In the genomic region with DNA sequence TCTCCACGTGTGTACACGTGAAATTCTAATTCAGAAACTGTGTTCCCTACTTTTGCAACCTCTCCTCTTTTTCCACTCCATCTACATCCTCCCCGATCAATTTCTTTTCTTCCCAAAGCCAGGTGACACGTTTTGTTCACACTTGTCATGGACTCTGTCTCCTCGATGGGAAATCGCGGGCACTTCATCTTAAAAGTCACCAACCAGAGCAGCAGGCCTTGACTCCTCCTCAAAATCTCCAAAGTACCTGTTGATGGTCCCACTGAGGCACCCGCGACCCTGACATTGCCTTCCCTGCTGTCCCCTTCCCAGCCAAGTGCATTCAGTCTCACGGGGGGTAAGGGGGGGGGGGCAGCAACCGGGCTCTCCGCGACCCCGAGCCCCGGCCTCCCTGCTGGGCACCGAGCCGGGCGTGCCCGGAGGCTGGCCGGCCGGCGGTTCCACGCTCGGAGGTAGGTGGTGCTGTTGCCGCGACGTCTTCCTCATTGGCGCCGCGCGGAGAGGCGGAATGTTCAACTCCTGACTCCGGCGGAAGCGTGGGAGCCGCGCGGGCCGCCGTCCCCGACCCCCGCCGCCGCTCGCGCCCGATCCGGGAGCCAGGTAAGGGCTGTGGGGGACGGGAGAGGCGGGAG, we compare ENCODE assay signal across 8 mouse cellular contexts. TPM values are rescaled to one million over a fixed set of nuclear protein-coding genes. Genes with fewer than 3 reads are reported as not detected.
DNase-seq lines count a peak whose midpoint lies in the region; ATAC-seq and TF ChIP-seq lines count a peak whose summit lies in the region.

A gene (plus strand): TSS at position 382 of the 632 bp plus-strand sequence.

- peak; percentile 27; the same call in 1 of the 2 replicates for TF ChIP-seq CTCF in olfactory bulb, adult 2 months (IDR thresholded peaks at IDR 0.05; ENCODE audit: insufficient read depth, low read depth, low read length)

- no peak within 1 kb of the TSS for H3K27ac ChIP-seq in ES-E14 (ENCODE audit: insufficient read depth, low read depth, low read length, poor library complexity, severe bottlenecking)
- no peak within 1 kb of the TSS for H3K27ac ChIP-seq in forebrain, embryonic 14.5 days (ENCODE audit: low read depth, low read length)
- peak within 1 kb of the TSS; percentile 82 for H3K27ac ChIP-seq in lung, embryonic 15.5 days
- H3K27ac ChIP-seq in olfactory bulb, adult 2 months (ENCODE audit: insufficient read depth, low read depth, low read length) = no peak within 1 kb of the TSS; the same call in 1 of the 2 replicates

- peak within 1 kb of the TSS; percentile 98 for H3K4me2 ChIP-seq in forebrain, embryonic 14.5 days (ENCODE audit: low read length)
- peak within 1 kb of the TSS; percentile 66 for H3K4me2 ChIP-seq in lung, embryonic 15.5 days

- peak within 1 kb of the TSS; percentile 82 for H3K9ac ChIP-seq in ES-E14 (ENCODE audit: insufficient read depth, low read depth, low read length, poor library complexity, severe bottlenecking)
- peak within 1 kb of the TSS; percentile 84 for H3K9ac ChIP-seq in forebrain, embryonic 14.5 days (ENCODE audit: low read length)
- H3K9ac ChIP-seq in lung, embryonic 15.5 days = peak within 1 kb of the TSS; percentile 94

- in situ Hi-C loops in ES-E14 (cut with MboI; ENCODE audit: low sequenced_read_pairs in 2 of 2, unreplicated experiment in 2 of 2) = no loop called here

- no peaks in the 10 kb centered on the region for H3K9me3 ChIP-seq in ES-E14 (ENCODE audit: control insufficient read depth, insufficient read depth, low read depth, low read length)
- no peaks in the 10 kb centered on the region for H3K9me3 ChIP-seq in forebrain, embryonic 14.5 days (replicated peaks; ENCODE audit: control insufficient read depth, low read length)
- H3K9me3 ChIP-seq in lung, embryonic 15.5 days = no peaks in the 10 kb centered on the region

- DNase-seq in ES-E14 (ENCODE audit: low read depth, low spot score) = no peak
- DNase-seq in c-Kit-positive CD71-positive TER-119-negative erythroid progenitor cells, embryonic 14.5 days (ENCODE audit: low read depth) = peak; percentile 52
- peak; percentile 70 for DNase-seq in forebrain, embryonic 14.5 days (ENCODE audit: low spot score)
- DNase-seq in heart, postnatal 25 days (ENCODE audit: low spot score) = peak; percentile 54
- DNase-seq in layer of hippocampus, adult 18-20 months (ENCODE audit: low spot score in 2 of 2) = peak in 1 of 2 experiments; percentile 59
- no peak for DNase-seq in urinary bladder, adult 2 months (ENCODE audit: low spot score)

- H3K27me3 ChIP-seq in forebrain, embryonic 14.5 days (replicated peaks; ENCODE audit: control insufficient read depth, insufficient read depth, low read length) = no peaks in the 10 kb centered on the region; the same call in 1 of the 2 replicates
- H3K27me3 ChIP-seq in lung, embryonic 15.5 days = no peaks in the 10 kb centered on the region

- 2% methylated on average over 50 of the region's 50 CpGs for WGBS in forebrain, embryonic 14.5 days
- WGBS in lung, embryonic 15.5 days = 2% methylated on average over 49 of the region's 50 CpGs
- 5% methylated on average over 50 of the region's 50 CpGs for WGBS in olfactory bulb, adult 2 months

- H3K4me3 ChIP-seq in ES-E14 (ENCODE audit: insufficient read depth in 1 of 2, low read depth in 1 of 2, low read length in 2 of 2, poor library complexity in 1 of 2, severe bottlenecking in 1 of 2) = peak within 1 kb of the TSS; percentile 77 to 80
- H3K4me3 ChIP-seq in forebrain, embryonic 14.5 days (ENCODE audit: low read depth, low read length) = peak within 1 kb of the TSS; percentile 74
- H3K4me3 ChIP-seq in lung, embryonic 15.5 days = peak within 1 kb of the TSS; percentile 87
- peak within 1 kb of the TSS; percentile 71 for H3K4me3 ChIP-seq in olfactory bulb, adult 2 months (ENCODE audit: insufficient read depth, low read depth, low read length)

- peak; percentile 73 for ATAC-seq in forebrain, embryonic 14.5 days
- peak; percentile 82 for ATAC-seq in lung, embryonic 15.5 days (ENCODE audit: borderline replicate concordance, extremely low read depth, low FRiP score, low TSS enrichment)

- 0 out of 4 replicates have a peak, but pooled peaks cover 0 to 3% of the 10 kb centered on the region in 2 experiments for H3K4me1 ChIP-seq in ES-E14 (ENCODE audit: control insufficient read depth in 2 of 2, insufficient read depth in 2 of 2, low read length in 2 of 2, poor library complexity in 1 of 2)
- H3K4me1 ChIP-seq in forebrain, embryonic 14.5 days (ENCODE audit: control insufficient read depth, insufficient read depth, low read length) = no peaks in the 10 kb centered on the region
- H3K4me1 ChIP-seq in lung, embryonic 15.5 days = peaks cover 22% of the 10 kb centered on the region
- peaks cover 6% of the 10 kb centered on the region; the same call in 1 of the 2 replicates for H3K4me1 ChIP-seq in olfactory bulb, adult 2 months (ENCODE audit: control insufficient read depth, insufficient read depth, low read length)

- no peaks in the 10 kb centered on the region for H3K36me3 ChIP-seq in ES-E14 (ENCODE audit: control insufficient read depth, insufficient read depth, low read length, poor library complexity, severe bottlenecking)
- no peaks in the 10 kb centered on the region for H3K36me3 ChIP-seq in forebrain, embryonic 14.5 days (ENCODE audit: control insufficient read depth, insufficient read depth, low read length)
- no peaks in the 10 kb centered on the region for H3K36me3 ChIP-seq in lung, embryonic 15.5 days

- intact Hi-C loops in heart, postnatal 25 days (cut with DNase I) = loop anchor here (5.0 kb wide), 1 partner anchor 43 kb away; no protein-coding TSS in a partner anchor

- no peak for TF ChIP-seq POLR2A in olfactory bulb, adult 2 months (IDR thresholded peaks at IDR 0.05; ENCODE audit: insufficient read depth, low read depth, low read length)

TF ChIP-seq in ES-E14, 5 proteins besides CTCF, POLR2A, EP300 and RAD21:
- no peak for TF ChIP-seq ZNF384 (IDR thresholded peaks at IDR 0.05; ENCODE audit: low read depth, low read length)
- no peak for TF ChIP-seq ZC3H11A (IDR thresholded peaks at IDR 0.05; ENCODE audit: borderline replicate concordance, low read depth, low read length)
- TF ChIP-seq HCFC1 (IDR thresholded peaks at IDR 0.05; ENCODE audit: borderline replicate concordance, insufficient read depth, low read length) = no peak
- TF ChIP-seq CHD2 (IDR thresholded peaks at IDR 0.05; ENCODE audit: low read depth, low read length) = no peak
- TF ChIP-seq MAFK (IDR thresholded peaks at IDR 0.05; ENCODE audit: insufficient read depth, low read depth, low read length) = no peak
TF ChIP-seq in ES-E14: peak in this region for 0.

RNA-seq across cellular contexts. Expression of the gene that starts here (rescaled TPM):
- 16.9 and 20.3 TPM in 2 replicates for total RNA-seq in ES-E14 (2012; rRNA removed)
- polyA plus RNA-seq in forebrain, embryonic 14.5 days (2014; fragmentation: Nextera tagmentation; extraction: Ambion mirVana) = 4.0 and 5.0 TPM in 2 replicates
- total RNA-seq in heart, postnatal 25 days (2021) = 100 to 1,000 TPM; 271 to 291 TPM
- total RNA-seq in layer of hippocampus, adult 18-20 months (2021) = 10 to 100 TPM; 12.6 to 16.8 TPM
- 30.2 and 31.2 TPM in 2 replicates for polyA plus RNA-seq in lung, embryonic 15.5 days (2015; fragmentation: Nextera tagmentation; extraction: Ambion mirVana)
- 45.5 TPM in 1 of 2 replicates, not detected in the other for polyA plus RNA-seq in olfactory bulb, adult 2 months (2012; ENCODE audit: insufficient read depth, insufficient read length, low replicate concordance, missing spikeins)
- polyA plus RNA-seq in urinary bladder, adult 2 months (2012; rRNA removed) = 54.3 and 84.8 TPM in 2 replicates

Comparison
In these comparisons a context has a peak if more than half of its experiments do, and no peak if none do; other contexts are left out.
1. RNA of the gene that starts here (total RNA-seq): 271 to 291 TPM in heart, postnatal 25 days; 16.9 to 20.3 TPM in ES-E14 and 12.6 to 16.8 TPM in layer of hippocampus, adult 18-20 months; every median in the first group is over 10 times any median in the second.
2. DNase-seq: peak in c-Kit-positive CD71-positive TER-119-negative erythroid progenitor cells, embryonic 14.5 days (single experiment), forebrain, embryonic 14.5 days (single experiment) and heart, postnatal 25 days (single experiment); none in ES-E14 (single experiment) and urinary bladder, adult 2 months (single experiment).
3. Peak in every context shown above with its lines, with median percentiles within 50 percentile points of each other: H3K4me3 ChIP-seq and H3K9ac ChIP-seq.